Mouse (Mus musculus): ENCODE results near the gene Axin2.

DNA sequence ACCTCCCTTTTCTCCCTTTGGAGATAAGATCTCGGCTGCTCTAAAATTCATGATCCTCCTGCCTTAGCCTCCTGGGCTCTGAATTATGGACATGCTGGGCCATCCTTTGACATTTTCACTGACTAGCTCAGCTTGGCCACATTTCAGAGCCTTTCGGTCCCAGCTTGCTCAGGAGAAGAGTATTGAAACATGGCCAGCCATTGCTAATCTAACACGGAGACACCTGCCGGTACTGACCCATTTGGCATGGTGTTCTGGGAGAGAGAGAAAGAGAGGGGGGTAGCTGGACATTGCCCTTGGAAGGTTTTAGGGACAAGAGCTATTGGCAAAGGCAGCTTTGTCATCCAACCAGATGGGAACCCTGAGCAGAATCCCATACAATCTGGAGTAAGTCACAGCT lies 23.1 kb upstream of the Axin2 start:
- TF ChIP-seq CTCF (IDR thresholded peaks at IDR 0.05; ENCODE audit: low read depth) (no peak), EP300 (IDR thresholded peaks at IDR 0.05; ENCODE audit: low read depth) (no peak)

All from heart, postnatal 0 days (tissue).